Mouse (Mus musculus) midbrain, embryonic 12.5 days (tissue): Measurements from ENCODE around the gene Fen1. TPM values are rescaled to one million over a fixed set of nuclear protein-coding genes. Genes with fewer than 3 reads are reported as not detected.

Source experiments
- ATAC-seq: fragments of 200-750 bp; cut with Nextera tagmentation; 2 replicates; pipeline ENCODE4 v1.8.0; 2017; ENCODE audit warnings: low read depth, moderate TSS enrichment, moderate library complexity; ENCODE audit not compliant: low FRiP score
- H3K27ac ChIP-seq: fragments of 300-500 bp; sonication (generic); replicated peaks from 2 replicates; pipeline ENCODE4 v1.5.1; 2016; ENCODE audit warnings: mild to moderate bottlenecking
- H3K27me3 ChIP-seq: fragments of 300-500 bp; sonication (generic); 2 replicates; pipeline ENCODE4 v1.6.1; 2016; ENCODE audit warnings: mild to moderate bottlenecking
- H3K36me3 ChIP-seq: fragments of 300-500 bp; sonication (generic); 2 replicates; pipeline ENCODE4 v1.6.1; 2016
- H3K4me1 ChIP-seq: fragments of 300-500 bp; sonication (generic); 2 replicates; pipeline ENCODE4 v1.6.1; 2016
- H3K4me2 ChIP-seq: fragments of 300-500 bp; sonication (generic); replicated peaks from 2 replicates; pipeline ENCODE4 v1.6.1; 2016; ENCODE audit warnings: mild to moderate bottlenecking, moderate library complexity
- H3K4me3 ChIP-seq: fragments of 300-500 bp; sonication (generic); 2 replicates; pipeline ENCODE4 v1.5.1; 2016; ENCODE audit warnings: mild to moderate bottlenecking
- H3K9ac ChIP-seq: fragments of 300-500 bp; sonication (generic); replicated peaks from 2 replicates; pipeline ENCODE4 v1.6.1; 2016; ENCODE audit warnings: mild to moderate bottlenecking, moderate library complexity
- H3K9me3 ChIP-seq: fragments of 300-500 bp; sonication (generic); 2 replicates; pipeline ENCODE4 v1.6.1; 2016; ENCODE audit warnings: mild to moderate bottlenecking
- WGBS: fragments of 180-500 bp; shearing (Covaris S2); methylation state at CpG from one replicate; pipeline ENCODE4 v1.1.7; 2016; 5-methylcytosine and 5-hydroxymethylcytosine counted together
- polyA plus RNA-seq: library from polyadenylated mRNA; unstranded; fragments of >200 nt; fragmentation: Nextera tagmentation; extraction: Ambion mirVana; gene quantifications from 2 replicates; pipeline ENCODE4 v1.2.1, GENCODE M21; 2016

Fen1 gene
- polyA plus RNA-seq, 1 experiment from 2014 or later: 98.9 TPM

DNA sequence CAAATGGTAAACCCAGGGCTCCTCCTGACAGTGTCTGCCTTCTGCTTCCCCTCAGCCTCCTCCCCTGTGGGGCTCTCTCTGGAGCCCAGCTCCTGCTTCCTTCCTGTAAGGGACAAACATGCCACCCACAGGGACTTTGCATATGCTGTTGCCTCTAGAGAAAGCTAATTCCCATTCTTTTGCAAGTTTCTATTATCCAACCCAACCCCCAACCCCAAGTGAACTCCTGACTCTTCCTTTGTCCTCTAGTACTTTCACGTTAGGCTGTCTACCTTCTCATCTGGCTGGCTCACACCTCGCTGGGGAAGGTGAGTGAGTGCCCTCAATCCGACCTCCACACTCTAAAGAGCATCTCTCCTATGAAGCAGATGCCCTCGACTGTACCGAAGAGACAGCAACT, 27.9 kb upstream of the Fen1 start:
- Histone ChIP-seq H3K4me1 (peaks cover 13% of the 10 kb centered on the region; the same call in 1 of the 2 replicates), H3K27me3 (peaks cover 21% of the 10 kb centered on the region), H3K27ac (no peak overlapping the region), H3K9me3 (no peaks in the 10 kb centered on the region), H3K4me3 (no peak overlapping the region), H3K4me2 (no peak overlapping the region), H3K9ac (no peak overlapping the region), H3K36me3 (no peaks in the 10 kb centered on the region)
- WGBS: 14% methylated on average over 5 of the region's 5 CpGs
- ATAC-seq: no peak

DNA sequence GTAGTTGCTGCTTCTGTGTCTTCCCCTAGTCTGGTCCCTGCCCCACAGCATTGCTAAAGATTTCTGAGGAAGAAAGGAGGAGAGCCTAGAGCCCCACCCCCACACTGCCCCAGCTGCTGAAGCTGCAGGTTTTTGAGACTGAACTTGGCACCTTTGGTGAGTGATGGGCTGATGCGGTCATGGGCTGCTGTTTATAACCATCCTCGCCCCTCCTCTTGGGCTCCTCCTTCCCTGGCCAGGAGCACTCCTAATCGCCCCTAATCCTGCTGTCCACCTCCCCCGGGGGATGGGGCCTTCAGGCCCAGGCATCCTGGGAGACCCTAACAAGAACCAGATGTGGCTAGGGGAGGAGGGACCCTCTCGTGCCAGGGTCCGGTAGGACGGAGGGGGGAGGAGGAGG, 27.0 kb upstream of the Fen1 start:
- no peak overlapping the region for H3K4me2 ChIP-seq
- no peak overlapping the region for H3K27ac ChIP-seq
- 9% methylated on average over 7 of the region's 7 CpGs for WGBS
- no peak overlapping the region for H3K4me3 ChIP-seq
- H3K36me3 ChIP-seq: no peaks in the 10 kb centered on the region
- H3K27me3 ChIP-seq: peaks cover 21% of the 10 kb centered on the region
- no peaks in the 10 kb centered on the region for H3K9me3 ChIP-seq
- no peak overlapping the region for H3K9ac ChIP-seq
- H3K4me1 ChIP-seq: peaks cover 13% of the 10 kb centered on the region; the same call in 1 of the 2 replicates
- ATAC-seq: no peak

DNA sequence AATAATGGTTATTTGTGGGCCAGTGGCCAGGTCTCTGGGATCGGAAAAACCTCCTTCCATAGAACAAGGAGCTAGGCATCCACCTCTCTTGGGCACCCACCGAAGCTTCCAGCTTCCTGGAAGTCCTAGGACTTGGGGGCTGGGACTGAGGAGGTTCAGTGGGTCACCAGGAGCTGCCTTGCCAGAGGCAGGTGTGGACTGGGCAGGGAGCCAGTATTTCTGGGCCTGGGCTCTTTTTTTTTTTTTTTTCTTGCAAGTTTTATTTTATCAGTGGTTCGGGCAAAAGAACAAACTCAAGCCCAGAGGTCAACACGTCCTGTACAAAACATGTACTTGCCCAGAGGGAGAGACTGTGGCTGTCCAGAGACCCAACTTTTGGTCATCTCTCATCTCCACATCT, 21.8 kb upstream of the Fen1 start:
- no peak for ATAC-seq
- H3K9me3 ChIP-seq: no peaks in the 10 kb centered on the region
- no peak overlapping the region for H3K9ac ChIP-seq
- H3K4me1 ChIP-seq: peaks cover 11% of the 10 kb centered on the region
- no peak overlapping the region for H3K4me3 ChIP-seq
- H3K27me3 ChIP-seq: peaks cover 4% of the 10 kb centered on the region; the same call in 1 of the 2 replicates
- no peaks in the 10 kb centered on the region for H3K36me3 ChIP-seq
- H3K4me2 ChIP-seq: no peak overlapping the region
- WGBS: 92% methylated on average over 4 of the region's 4 CpGs
- H3K27ac ChIP-seq: no peak overlapping the region

DNA sequence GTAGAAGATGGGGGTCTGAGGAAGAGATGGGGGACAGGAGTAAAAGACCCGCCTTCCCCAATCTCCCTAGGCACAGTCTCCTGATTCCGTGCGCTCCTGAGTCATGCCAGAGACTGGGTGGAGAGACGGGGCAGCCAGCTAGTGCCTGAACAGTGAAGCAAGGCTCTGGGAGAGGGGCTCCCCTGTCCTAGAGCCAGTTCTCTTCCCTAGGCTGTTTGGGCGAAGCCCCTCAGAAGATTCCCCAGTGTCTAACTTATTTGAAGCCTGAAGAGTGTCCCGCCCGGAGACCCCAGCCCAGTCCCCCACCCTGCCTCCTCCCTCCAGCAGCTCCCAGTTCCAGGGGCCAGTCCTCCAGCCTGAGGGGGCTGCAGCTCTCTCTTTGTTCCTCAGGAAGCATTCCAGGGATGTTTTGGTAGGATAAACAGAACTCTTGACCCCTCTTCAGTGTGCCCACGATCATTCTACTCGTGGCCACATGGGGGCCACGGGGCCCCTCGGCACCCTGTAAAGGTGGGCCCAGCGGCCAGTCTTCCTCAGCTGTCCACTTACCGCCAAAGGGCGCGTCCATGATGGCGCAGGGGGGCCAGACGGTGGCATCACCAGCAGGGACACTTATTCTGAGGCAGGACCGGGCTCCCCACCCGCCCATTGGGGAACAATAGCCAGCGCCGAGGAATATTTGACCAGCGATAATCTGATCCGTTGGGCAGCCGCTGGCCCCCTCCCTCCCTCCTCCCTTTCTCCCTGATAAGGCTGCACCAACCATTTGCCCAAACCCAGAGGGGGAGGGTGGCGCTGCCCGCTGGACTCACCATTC, 20.9 kb upstream of the Fen1 start:
- ATAC-seq: peak; percentile 39; the same call in 1 of the 2 replicates
- H3K27me3 ChIP-seq: peaks cover 3% of the 10 kb centered on the region; the same call in 1 of the 2 replicates
- H3K4me3 ChIP-seq: no peak overlapping the region; the same call in 1 of the 2 replicates
- no peaks in the 10 kb centered on the region for H3K36me3 ChIP-seq
- 29% methylated on average over 26 of the region's 26 CpGs for WGBS
- H3K9me3 ChIP-seq: no peaks in the 10 kb centered on the region
- 0 out of 2 replicates have a peak overlapping the region, but pooled peaks have one; percentile 40 for H3K27ac ChIP-seq
- H3K4me2 ChIP-seq: peak overlapping the region; percentile 38
- peaks cover 9% of the 10 kb centered on the region for H3K4me1 ChIP-seq
- H3K9ac ChIP-seq: no peak overlapping the region

DNA sequence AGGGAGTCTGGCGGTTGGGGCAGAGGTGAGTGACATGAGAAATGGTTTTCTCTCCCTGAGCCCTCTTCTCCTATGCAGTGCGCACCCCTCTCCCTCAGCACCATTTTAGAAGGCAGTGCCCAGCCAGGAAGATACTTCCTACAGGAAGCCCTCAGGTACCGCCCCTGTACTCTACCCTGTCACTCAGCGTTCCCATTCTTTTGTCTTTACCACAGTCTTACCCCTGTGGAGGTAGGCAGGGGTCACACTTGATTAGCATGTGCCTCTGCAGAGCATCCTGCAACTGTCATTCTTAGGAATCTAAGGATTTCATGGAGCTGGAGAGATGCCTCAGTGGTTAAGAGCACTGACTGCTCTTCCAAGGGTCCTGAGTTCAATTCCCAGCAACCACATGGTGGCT, 19.6 kb upstream of the Fen1 start:
- no peak for ATAC-seq
- WGBS: 73% methylated on average over 4 of the region's 4 CpGs
- no peaks in the 10 kb centered on the region for H3K36me3 ChIP-seq

DNA sequence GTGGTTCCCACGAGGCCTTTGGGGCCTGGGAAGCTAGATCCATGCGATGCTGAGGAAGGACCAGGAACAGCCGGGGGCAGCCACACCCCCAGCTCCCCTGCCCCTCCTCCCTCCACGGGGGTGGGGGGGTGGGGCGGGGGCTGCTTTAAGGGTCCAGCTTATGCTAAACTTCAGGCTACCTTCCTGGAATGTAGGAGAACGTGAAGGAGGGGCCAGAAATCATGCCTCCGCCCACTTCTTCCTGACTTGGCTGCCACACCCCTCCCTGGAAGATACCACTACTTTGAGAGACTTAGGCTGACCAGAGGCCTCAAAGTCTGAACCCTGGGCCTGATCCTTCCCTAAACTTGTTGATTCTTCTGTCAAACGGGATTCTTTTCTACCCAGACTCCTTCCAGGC, 18.7 kb upstream of the Fen1 start:
- Histone ChIP-seq H3K9me3 (no peaks in the 10 kb centered on the region), H3K27me3 (no peaks in the 10 kb centered on the region), H3K4me3 (no peak overlapping the region), H3K27ac (no peak overlapping the region), H3K9ac (no peak overlapping the region), H3K4me2 (no peak overlapping the region), H3K36me3 (no peaks in the 10 kb centered on the region), H3K4me1 (peaks cover 9% of the 10 kb centered on the region)
- 37% methylated on average over 8 of the region's 8 CpGs for WGBS
- no peak for ATAC-seq

More for the DNA sequence above, 19.6 kb upstream of the Fen1 start:
- Histone ChIP-seq H3K27ac (no peak overlapping the region), H3K9ac (no peak overlapping the region), H3K4me1 (peaks cover 9% of the 10 kb centered on the region), H3K4me2 (no peak overlapping the region), H3K4me3 (no peak overlapping the region), H3K27me3 (peaks cover 2% of the 10 kb centered on the region; the same call in 1 of the 2 replicates), H3K9me3 (no peaks in the 10 kb centered on the region)

DNA sequence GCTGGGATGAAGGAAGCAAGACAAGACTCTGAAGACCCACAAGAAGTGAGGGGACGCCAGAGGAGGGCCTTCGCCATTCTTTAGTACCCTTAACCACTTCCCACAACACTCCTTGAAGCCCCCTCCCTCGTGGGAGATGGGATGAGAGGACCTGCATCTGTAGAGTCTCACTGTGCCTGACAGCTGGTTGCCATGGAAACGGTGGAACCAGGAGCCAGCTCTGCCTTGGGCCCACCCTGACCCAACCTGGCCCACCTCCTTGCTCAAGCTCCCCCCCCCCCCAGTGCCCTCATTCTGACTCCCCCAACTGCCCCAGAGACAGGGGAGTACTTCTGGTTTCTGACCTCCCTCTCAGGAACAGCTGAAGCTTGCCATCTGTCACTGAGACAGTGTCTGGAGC, 17.6 kb upstream of the Fen1 start:
- Histone ChIP-seq H3K27me3 (no peaks in the 10 kb centered on the region), H3K4me3 (no peak overlapping the region), H3K36me3 (no peaks in the 10 kb centered on the region), H3K9me3 (no peaks in the 10 kb centered on the region), H3K4me1 (peaks cover 9% of the 10 kb centered on the region), H3K9ac (no peak overlapping the region), H3K4me2 (no peak overlapping the region), H3K27ac (no peak overlapping the region)
- 64% methylated on average over 4 of the region's 4 CpGs for WGBS
- ATAC-seq: no peak

DNA sequence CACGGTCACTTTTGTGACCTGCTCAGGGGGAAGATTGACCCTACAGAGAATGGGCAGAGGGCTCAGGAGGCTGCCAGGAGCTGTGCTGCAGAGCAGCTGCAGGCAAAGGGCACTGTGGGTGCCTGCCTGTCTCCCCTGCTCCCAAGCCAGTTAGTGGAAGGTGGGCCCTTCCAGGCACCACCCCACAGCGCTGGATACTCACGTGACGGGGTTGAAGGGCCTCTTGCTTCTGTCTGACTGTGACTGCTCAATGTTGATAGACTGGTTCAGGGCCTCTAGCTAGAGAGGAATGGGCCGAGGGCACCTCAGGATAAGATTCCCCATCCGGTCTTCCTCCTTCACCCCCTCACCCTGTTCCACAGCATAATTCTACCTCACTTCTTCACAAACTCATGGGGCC, 15.6 kb upstream of the Fen1 start:
- Histone ChIP-seq H3K4me2 (no peak overlapping the region), H3K27ac (no peak overlapping the region), H3K9me3 (no peaks in the 10 kb centered on the region), H3K27me3 (no peaks in the 10 kb centered on the region), H3K9ac (no peak overlapping the region), H3K36me3 (no peaks in the 10 kb centered on the region), H3K4me3 (no peak overlapping the region), H3K4me1 (peaks cover 1% of the 10 kb centered on the region; the same call in 1 of the 2 replicates)
- WGBS: 85% methylated on average over 6 of the region's 6 CpGs
- ATAC-seq: no peak

DNA sequence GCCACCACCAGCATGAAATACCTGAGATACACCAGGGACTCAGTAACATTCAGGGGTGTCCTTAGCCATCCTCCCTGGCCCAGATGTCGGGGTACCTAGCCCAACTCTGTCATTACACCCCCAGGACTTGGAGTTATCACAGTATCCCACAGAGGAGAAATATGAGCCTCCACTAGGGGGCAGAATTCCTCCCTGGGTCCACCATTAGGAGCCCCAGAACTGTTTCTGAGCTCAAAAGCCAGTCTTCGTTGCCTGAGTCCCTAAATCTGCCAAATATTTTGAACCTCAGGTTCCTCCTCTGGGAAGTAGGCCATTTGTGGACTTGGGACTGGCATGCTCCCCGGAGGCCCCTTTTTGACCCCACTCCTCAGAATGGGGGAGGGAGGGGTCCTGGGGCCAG, 15.1 kb upstream of the Fen1 start:
- ATAC-seq: 0 out of 2 replicates have a peak, but pooled peaks have one; percentile 20
- WGBS: 58% methylated on average over 3 of the region's 3 CpGs

DNA sequence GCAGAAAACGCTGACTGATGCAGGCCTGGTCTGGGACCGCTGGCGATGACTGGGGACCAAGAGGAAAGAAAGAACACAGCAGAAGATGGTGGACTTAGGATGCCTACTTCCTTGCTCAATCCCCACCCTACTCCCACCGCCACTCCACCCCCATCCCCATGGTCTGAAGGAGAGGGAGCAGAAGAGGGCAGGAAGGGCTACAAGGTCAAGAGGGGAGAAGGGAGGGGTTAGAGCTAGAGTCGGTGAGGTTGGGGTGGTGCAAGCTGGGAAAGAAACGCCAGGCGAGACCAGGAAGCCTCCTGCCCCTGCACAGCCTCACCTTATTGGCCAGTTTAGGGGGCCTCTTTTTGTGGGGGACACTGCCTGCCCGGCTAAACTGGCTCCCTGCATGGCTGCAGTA, 12.1 kb upstream of the Fen1 start:
- Histone ChIP-seq H3K27ac (no peak overlapping the region), H3K9ac (no peak overlapping the region), H3K4me3 (no peak overlapping the region), H3K4me2 (no peak overlapping the region), H3K4me1 (no peaks in the 10 kb centered on the region), H3K27me3 (no peaks in the 10 kb centered on the region), H3K36me3 (peaks cover 2% of the 10 kb centered on the region), H3K9me3 (no peaks in the 10 kb centered on the region)
- no peak for ATAC-seq
- 83% methylated on average over 8 of the region's 8 CpGs for WGBS

More for the DNA sequence above, 15.1 kb upstream of the Fen1 start:
- Histone ChIP-seq H3K4me2 (no peak overlapping the region), H3K9me3 (no peaks in the 10 kb centered on the region), H3K27me3 (no peaks in the 10 kb centered on the region), H3K9ac (no peak overlapping the region), H3K27ac (no peak overlapping the region), H3K4me1 (no peaks in the 10 kb centered on the region), H3K36me3 (no peaks in the 10 kb centered on the region), H3K4me3 (no peak overlapping the region)

DNA sequence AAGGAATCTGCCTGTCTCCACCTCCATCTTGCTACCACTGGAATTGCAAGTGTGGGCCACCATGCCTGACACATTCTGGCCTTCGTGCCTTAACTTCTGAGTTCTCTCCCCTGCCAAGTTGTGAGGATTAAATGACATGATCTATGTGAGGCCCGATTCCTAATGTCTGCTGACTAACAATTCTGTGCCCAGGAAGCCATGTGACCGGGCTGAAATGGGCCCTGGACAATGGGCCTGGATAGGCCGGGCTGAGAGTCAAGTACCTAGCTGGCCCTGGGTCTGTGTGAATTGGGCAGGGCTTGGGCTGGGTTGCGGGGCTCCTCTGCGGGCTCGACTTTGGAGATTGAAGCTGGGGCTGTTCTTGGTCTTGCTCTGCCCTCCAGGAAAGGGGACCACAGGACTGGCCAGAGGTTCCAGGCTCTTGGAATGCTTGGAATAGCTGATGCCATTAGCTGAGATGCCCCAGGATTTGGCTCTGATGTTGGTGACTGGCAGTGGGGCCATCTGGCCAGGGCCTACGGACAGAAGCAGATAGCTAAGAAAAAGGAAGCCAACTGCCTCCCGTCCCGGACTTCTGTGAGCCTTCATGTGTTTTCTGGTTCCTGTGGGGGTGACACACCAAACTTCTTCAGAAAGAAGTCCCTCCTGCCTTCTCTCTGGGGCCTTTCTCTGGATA, 10.0 kb upstream of the Fen1 start:
- Histone ChIP-seq H3K4me3 (no peak overlapping the region), H3K9ac (no peak overlapping the region), H3K4me2 (no peak overlapping the region), H3K36me3 (peaks cover 23% of the 10 kb centered on the region), H3K9me3 (no peaks in the 10 kb centered on the region), H3K27ac (no peak overlapping the region), H3K27me3 (no peaks in the 10 kb centered on the region), H3K4me1 (no peaks in the 10 kb centered on the region)
- WGBS: 88% methylated on average over 10 of the region's 10 CpGs
- no peak for ATAC-seq

DNA sequence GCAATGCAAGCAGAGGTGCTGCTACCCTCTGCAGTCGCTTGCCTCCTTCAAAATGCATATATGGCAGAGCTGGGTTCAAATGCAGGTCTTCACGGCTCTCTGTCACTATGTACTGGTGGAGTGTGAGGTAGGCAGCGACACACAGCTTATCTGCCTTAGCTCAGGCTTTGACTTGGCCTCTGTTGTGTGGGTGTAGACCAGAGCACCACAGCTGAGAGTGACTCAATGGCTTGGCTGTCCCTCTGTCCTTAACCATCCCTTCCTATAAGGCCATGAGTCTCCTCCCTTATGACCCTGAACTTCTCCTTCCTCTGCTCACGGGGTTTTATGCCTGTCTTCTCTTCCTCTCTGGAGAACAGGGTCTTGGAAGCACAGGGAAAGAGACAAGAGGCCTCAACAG, 6.9 kb upstream of the Fen1 start:
- peaks cover 53% of the 10 kb centered on the region for H3K36me3 ChIP-seq

More for the DNA sequence above, 6.9 kb upstream of the Fen1 start:
- no peaks in the 10 kb centered on the region for H3K4me1 ChIP-seq
- H3K9me3 ChIP-seq: no peaks in the 10 kb centered on the region
- no peak overlapping the region for H3K9ac ChIP-seq
- no peak overlapping the region for H3K4me2 ChIP-seq
- WGBS: 84% methylated on average over 4 of the region's 4 CpGs
- H3K27ac ChIP-seq: no peak overlapping the region
- no peaks in the 10 kb centered on the region for H3K27me3 ChIP-seq
- no peak overlapping the region for H3K4me3 ChIP-seq
- no peak for ATAC-seq
